Mouse (Mus musculus) adrenal gland, postnatal 25 days (tissue): ENCODE results near the gene Il1rapl1. TPM values are rescaled to one million over a fixed set of nuclear protein-coding genes. Genes with fewer than 3 reads are reported as not detected.

Source experiments
- DNase-seq: peaks from one replicate; pipeline ENCODE4 v3.0.0; 2021; ENCODE audit warnings: mixed read lengths
- total RNA-seq: library from RNA; stranded (reverse); gene quantifications from 2 replicates; pipeline ENCODE4 v1.2.3, GENCODE M21; 2021

Il1rapl1 gene
- total RNA-seq, 1 experiment from 2014 or later: 0.52 TPM

GRCm38 (mm10) chrX:87600914-87601313, 514.5 kb downstream of the Il1rapl1 start:
- no peak for DNase-seq

DNA sequence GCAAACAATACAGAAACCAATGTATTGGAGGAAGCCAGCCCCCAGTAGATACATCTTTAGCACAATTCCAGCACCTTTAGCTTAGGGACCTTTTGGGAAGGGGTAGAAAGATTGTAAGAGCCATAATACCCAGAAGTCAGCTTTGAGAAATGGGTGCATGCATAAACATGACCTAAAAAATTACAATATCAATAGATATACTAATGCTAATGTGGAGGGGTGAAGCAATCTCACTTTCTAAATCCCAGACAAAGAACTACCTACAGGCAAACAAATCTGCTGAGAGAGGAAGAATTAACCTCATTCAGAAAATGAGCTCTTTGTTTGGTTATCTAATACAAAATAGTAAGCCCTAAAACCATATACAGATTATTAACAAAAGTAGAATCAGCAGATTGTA, 607.4 kb downstream of the Il1rapl1 start:
- no peak for DNase-seq

- DNase-seq: no peak
Measured at GRCm38 (mm10) chrX:87502604-87503003, 612.8 kb downstream of the Il1rapl1 start.

DNA sequence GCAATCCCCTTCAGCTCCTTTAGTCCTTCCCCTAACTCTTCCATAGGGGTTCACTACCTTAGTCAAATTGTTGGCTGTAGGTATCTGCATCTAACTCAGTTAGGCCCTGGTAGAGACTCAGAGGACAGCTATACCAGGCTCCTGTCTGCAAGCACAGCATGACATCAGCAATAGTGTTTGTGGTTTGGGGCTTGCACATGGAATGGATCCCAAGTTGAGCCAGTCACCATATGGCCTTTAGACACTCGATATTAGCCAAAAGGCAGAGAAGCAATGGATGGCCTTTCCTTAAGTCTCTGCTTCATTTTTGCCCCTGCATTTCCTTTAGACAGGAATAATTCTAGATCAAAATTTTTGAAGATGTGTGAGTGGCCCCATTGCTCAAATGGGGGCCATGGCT, 632.0 kb downstream of the Il1rapl1 start:
- DNase-seq: no peak

DNA sequence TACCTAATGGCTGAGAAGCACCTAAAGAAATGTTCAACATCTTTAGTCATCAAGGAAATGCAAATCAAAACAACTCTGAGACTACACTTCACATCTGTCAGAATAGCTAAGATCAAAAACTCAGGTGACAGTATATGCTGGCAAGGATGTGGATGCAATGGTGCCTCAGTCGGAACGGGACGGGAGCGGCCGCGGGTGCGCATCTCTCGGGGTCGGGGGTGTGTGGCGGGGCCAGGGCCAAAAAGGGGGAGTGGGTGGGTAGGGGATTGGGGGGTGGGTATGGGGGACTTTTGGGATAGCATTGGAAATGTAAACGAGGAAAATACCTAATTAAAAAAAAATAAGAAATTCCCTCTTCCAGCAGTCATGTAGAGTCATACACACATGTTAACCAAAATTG, 877.3 kb downstream of the Il1rapl1 start:
- peak; percentile 90 for DNase-seq

- DNase-seq: no peak
Measured at GRCm38 (mm10) chrX:87225280-87225679, 890.2 kb downstream of the Il1rapl1 start.

GRCm38 (mm10) chrX:87002296-87002695, 1113.1 kb downstream of the Il1rapl1 start:
- DNase-seq: no peak

DNA sequence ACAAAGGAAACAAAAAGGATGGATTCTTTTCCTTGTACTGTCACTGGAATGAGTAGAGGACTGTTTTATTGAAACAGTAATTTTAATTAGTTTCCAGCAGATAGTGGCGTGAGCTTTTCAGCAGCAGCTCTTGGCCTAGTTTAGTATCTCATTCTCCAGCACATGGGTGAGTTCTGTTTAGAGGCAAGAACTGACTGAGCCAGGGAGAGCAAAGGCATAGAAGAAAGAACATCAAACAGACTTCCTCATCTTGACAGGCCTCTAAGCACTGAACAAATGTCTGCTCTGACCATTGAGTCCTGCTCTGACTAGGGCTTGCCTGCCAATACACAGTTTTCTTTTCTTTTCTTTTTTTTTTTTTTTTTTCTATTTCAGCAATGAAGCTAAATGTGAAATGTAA, 1160.3 kb downstream of the Il1rapl1 start:
- DNase-seq: no peak

DNA sequence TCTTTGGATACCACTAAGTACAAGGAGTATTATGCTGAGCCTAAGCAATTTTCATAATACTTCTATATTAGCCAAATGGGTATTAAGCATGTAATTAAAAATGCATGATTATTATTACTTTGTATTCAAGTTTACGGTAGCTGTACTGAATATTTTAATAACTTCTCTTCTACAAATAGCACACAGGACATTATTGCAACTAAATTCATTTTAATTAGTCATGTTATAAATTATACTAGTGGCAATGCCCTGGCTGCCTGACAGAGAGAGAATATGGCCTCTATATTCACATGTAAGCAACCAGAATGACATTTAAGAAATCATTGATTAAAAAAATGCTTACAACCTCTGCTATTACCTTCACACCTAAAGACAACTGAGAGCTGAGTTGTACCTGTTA, 1160.8 kb downstream of the Il1rapl1 start:
- DNase-seq: no peak

GRCm38 (mm10) chrX:86950940-86951339, 1164.5 kb downstream of the Il1rapl1 start:
- DNase-seq: no peak

DNA sequence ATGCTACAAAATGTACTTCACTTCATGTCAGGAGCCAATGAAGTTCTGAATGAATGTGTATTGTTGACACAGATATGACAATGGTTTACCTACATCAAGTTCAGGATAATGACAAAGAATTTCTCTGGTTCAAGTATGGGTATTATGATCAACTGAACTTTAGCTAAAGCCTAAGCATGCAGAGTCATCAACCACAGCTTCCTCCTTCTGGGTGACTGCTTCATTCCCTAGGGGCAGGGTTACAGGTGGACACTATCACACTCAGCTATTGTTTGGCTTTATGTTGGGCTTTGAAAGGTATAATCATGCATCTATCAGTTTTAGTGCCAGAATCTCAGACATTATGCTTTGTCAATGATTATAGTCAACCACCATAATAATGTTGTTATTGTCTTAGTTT, 1166.3 kb downstream of the Il1rapl1 start:
- DNase-seq: no peak

DNA sequence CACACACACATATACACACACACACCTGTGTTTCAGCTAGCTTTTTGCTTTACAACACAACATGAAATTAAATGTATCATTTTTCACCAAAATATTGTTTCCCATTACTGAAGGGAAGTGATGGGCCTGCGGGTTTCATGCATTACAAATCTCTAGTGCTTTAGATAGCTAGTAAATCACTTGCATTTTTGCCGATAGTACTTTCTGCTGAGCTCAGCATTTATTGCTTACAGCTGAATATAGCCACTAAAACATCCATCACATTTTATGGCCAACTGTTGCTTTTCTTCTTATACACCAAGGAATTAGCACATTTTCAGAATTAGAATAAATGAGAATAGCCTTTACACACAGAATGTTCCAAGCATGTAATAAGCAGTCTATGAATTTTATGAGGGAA, 1260.6 kb downstream of the Il1rapl1 start:
- no peak for DNase-seq

DNA sequence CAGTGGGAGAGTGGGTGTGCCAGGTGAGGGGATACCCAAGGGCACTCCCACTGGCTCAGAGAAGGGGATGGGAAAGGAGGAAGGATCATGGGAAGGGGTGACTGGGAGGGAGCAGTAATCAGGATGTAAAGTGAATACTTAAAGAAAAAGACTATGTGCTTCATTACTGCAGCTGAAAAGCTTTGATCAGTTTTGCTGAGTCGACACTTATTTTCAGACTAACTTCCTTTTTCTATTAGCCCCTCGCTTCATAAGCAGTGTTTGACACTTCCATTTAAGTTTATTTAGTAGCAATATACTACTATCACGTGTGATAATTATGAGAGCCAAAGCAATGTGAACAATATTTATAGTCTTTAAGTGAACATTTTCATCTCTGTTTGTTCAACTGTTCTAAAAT, 1307.2 kb downstream of the Il1rapl1 start:
- no peak for DNase-seq

DNA sequence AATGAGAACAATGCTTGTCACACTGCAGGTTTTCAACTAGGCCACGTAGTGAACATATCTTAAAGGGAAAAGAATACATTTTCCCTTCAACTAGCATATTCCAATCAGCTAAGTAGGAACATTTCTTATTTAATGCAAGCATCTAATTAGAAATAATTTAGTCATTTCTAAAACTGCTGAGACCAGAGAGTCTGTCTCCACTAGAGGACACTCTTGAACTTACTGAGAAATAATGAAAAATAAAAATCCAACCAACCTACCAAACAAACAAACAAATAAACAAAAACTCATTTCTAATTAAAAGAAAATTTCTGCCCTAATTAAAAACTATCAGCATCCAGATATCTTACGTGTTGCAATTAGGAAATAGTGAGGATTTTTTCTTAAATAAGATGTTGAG, 1312.7 kb downstream of the Il1rapl1 start:
- DNase-seq: no peak

- no peak for DNase-seq
Measured at GRCm38 (mm10) chrX:86728803-86729202, 1386.6 kb downstream of the Il1rapl1 start.
